Mouse (Mus musculus) kidney, adult 2 months (tissue): ENCODE data around the gene Dera.

Experiments used
- CTCF ChIP-seq: fragments of 200-500 bp; conservative IDR thresholded peaks from 2 replicates; pipeline ENCODE4 v1.5.1; 2011; ENCODE audit warnings: low read depth, mild to moderate bottlenecking, control low read depth, low read length, moderate library complexity, mixed read lengths; ENCODE audit not compliant: insufficient read depth, insufficient read length
- POLR2A ChIP-seq: fragments of 200-500 bp; IDR thresholded peaks from one replicate; pipeline ENCODE4 v1.6.1; 2011; ENCODE audit warnings: low read depth, low read length, control low read depth

DNA sequence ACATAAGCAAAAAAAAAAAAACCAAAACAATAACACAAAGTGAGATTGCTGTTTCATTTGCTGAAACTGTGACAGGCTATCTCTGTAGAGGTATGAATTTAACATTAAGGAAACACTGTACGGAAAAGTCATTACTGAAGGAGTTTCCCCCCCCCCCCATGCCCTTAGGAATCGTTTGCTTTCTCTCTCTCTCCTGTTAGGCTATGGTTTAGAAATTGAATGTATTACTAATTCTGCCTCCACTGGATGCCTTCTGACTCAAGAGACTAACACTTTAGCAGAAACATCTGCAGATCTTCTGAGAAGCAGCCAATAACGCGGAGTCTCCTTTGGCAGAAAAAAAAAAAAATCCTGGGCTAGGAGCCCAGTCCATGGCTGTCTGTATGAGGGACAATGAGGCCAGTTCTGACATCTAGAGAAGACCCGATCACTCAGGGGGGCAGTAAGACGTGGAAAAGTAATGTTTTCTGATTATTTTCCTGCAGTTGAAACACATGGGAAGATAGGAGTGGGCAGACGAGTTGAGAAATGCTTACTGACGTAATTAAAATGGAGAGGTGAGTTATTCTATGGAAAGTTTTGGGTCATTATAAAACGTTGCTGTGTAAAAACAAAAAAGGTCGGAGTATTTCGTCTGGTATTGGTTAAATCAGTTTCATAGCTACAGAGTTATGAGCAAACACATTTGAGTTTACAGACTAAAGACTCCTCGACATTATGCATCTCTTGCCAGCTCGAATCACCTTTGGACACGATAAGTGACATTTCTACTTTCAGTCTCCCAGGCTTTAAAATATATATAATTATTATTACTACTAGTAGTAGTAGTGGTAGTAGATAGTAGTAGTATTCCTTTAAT, 43.9 kb upstream of the Dera start:
- TF ChIP-seq POLR2A (no peak), CTCF (no peak)
